Mouse (Mus musculus): ENCODE measurements around the gene Ypel3. TPM values are rescaled to one million over a fixed set of nuclear protein-coding genes. Genes with fewer than 3 reads are reported as not detected.
"Not testable (repeated sequence)": the region's sequence is repeated elsewhere in the genome, so short reads cannot be mapped to it uniquely, and the experiment has no call there.

Gene Ypel3
- 49.1 and 52.2 TPM in 2 replicates for polyA plus RNA-seq (2014; fragmentation: Nextera tagmentation; extraction: Ambion mirVana)

- under 1% methylated on average over 37 of the region's 37 CpGs for WGBS
- H3K4me2 ChIP-seq, result peak within 1 kb of the TSS; percentile 94
- ATAC-seq (replicated peaks; ENCODE audit: low FRiP score) (peak; percentile 90), DNase-seq (ENCODE audit: low spot score) (peak; percentile 92)
- peaks cover 8% of the 10 kb centered on the region; the same call in 1 of the 2 replicates for H3K36me3 ChIP-seq (ENCODE audit: control insufficient read depth, insufficient read depth, low read length)
- H3K27me3 ChIP-seq (replicated peaks; ENCODE audit: control insufficient read depth, insufficient read depth, low read length), result no peaks in the 10 kb centered on the region
- no peaks in the 10 kb centered on the region for H3K9me3 ChIP-seq (ENCODE audit: control insufficient read depth, low read length)
- H3K4me3 ChIP-seq (ENCODE audit: low read depth, low read length), result peak within 1 kb of the TSS; percentile 76
- H3K27ac ChIP-seq (ENCODE audit: low read depth, low read length), result peak within 1 kb of the TSS; percentile 74
- peaks cover 44% of the 10 kb centered on the region for H3K4me1 ChIP-seq (replicated peaks; ENCODE audit: control insufficient read depth, insufficient read depth, low read length)
- peak within 1 kb of the TSS; percentile 85 for H3K9ac ChIP-seq (ENCODE audit: low read depth, low read length)
These were observed at the start of gene Ypel3 for GRCm38 (mm10) chr7:126776598-126777057. Gene Ypel3 (plus strand): TSS chr7:126776955.

- ATAC-seq (replicated peaks; ENCODE audit: low FRiP score); H3K4me1 ChIP-seq (replicated peaks; ENCODE audit: control insufficient read depth, insufficient read depth, low read length): not testable (repeated sequence)
These were observed 46.4 kb upstream of the Ypel3 start for GRCm38 (mm10) chr7:126730256-126730789.

GRCm38 (mm10) chr7:126736122-126736521 is 40.6 kb upstream of the Ypel3 start:
- Histone ChIP-seq H3K36me3 (ENCODE audit: control insufficient read depth, insufficient read depth, low read length) (no peaks in the 10 kb centered on the region), H3K9ac (ENCODE audit: low read depth, low read length) (no peak overlapping the region), H3K9me3 (ENCODE audit: control insufficient read depth, low read length) (no peaks in the 10 kb centered on the region), H3K4me3 (ENCODE audit: low read depth, low read length) (no peak overlapping the region), H3K4me1 (replicated peaks; ENCODE audit: control insufficient read depth, insufficient read depth, low read length) (no peaks in the 10 kb centered on the region), H3K27me3 (replicated peaks; ENCODE audit: control insufficient read depth, insufficient read depth, low read length) (no peaks in the 10 kb centered on the region), H3K27ac (ENCODE audit: low read depth, low read length) (no peak overlapping the region), H3K4me2 (no peak overlapping the region)
- no peak for DNase-seq (ENCODE audit: low spot score)
- ATAC-seq (replicated peaks; ENCODE audit: low FRiP score), result no peak
- 80% methylated on average over 8 of the region's 8 CpGs for WGBS

More at GRCm38 (mm10) chr7:126730256-126730789, 46.4 kb upstream of the Ypel3 start:
- H3K9ac ChIP-seq (ENCODE audit: low read depth, low read length); DNase-seq (ENCODE audit: low spot score); H3K36me3 ChIP-seq (ENCODE audit: control insufficient read depth, insufficient read depth, low read length); H3K27ac ChIP-seq (ENCODE audit: low read depth, low read length); H3K4me2 ChIP-seq; H3K27me3 ChIP-seq (replicated peaks; ENCODE audit: control insufficient read depth, insufficient read depth, low read length); H3K4me3 ChIP-seq (ENCODE audit: low read depth, low read length); H3K9me3 ChIP-seq (ENCODE audit: control insufficient read depth, low read length): not testable (repeated sequence)
- 77% methylated on average over 4 of the region's 4 CpGs for WGBS

GRCm38 (mm10) chr7:126739551-126739950 is 37.2 kb upstream of the Ypel3 start:
- ATAC-seq (replicated peaks; ENCODE audit: low FRiP score), result no peak
- WGBS, result 81% methylated on average over 17 of the region's 17 CpGs

GRCm38 (mm10) chr7:126740132-126740735 is 36.5 kb upstream of the Ypel3 start:
- no peak overlapping the region for H3K9ac ChIP-seq (ENCODE audit: low read depth, low read length)
- no peaks in the 10 kb centered on the region for H3K27me3 ChIP-seq (replicated peaks; ENCODE audit: control insufficient read depth, insufficient read depth, low read length)
- no peak for DNase-seq (ENCODE audit: low spot score)
- H3K4me1 ChIP-seq (replicated peaks; ENCODE audit: control insufficient read depth, insufficient read depth, low read length), result no peaks in the 10 kb centered on the region
- H3K27ac ChIP-seq (ENCODE audit: low read depth, low read length), result no peak overlapping the region
- H3K9me3 ChIP-seq (ENCODE audit: control insufficient read depth, low read length), result no peaks in the 10 kb centered on the region
- ATAC-seq (replicated peaks; ENCODE audit: low FRiP score), result no peak
- no peak overlapping the region for H3K4me3 ChIP-seq (ENCODE audit: low read depth, low read length)
- WGBS, result 84% methylated on average over 13 of the region's 13 CpGs
- H3K36me3 ChIP-seq (ENCODE audit: control insufficient read depth, insufficient read depth, low read length), result no peaks in the 10 kb centered on the region
- H3K4me2 ChIP-seq, result no peak overlapping the region

More at GRCm38 (mm10) chr7:126739551-126739950, 37.2 kb upstream of the Ypel3 start:
- H3K36me3 ChIP-seq (ENCODE audit: control insufficient read depth, insufficient read depth, low read length), result no peaks in the 10 kb centered on the region
- H3K27me3 ChIP-seq (replicated peaks; ENCODE audit: control insufficient read depth, insufficient read depth, low read length), result no peaks in the 10 kb centered on the region
- no peak overlapping the region for H3K4me3 ChIP-seq (ENCODE audit: low read depth, low read length)
- H3K4me1 ChIP-seq (replicated peaks; ENCODE audit: control insufficient read depth, insufficient read depth, low read length), result no peaks in the 10 kb centered on the region
- no peak overlapping the region for H3K27ac ChIP-seq (ENCODE audit: low read depth, low read length)
- H3K4me2 ChIP-seq, result no peak overlapping the region
- no peaks in the 10 kb centered on the region for H3K9me3 ChIP-seq (ENCODE audit: control insufficient read depth, low read length)
- H3K9ac ChIP-seq (ENCODE audit: low read depth, low read length), result no peak overlapping the region
- no peak for DNase-seq (ENCODE audit: low spot score)

GRCm38 (mm10) chr7:126740977-126741376 is 35.8 kb upstream of the Ypel3 start:
- Histone ChIP-seq H3K27ac (ENCODE audit: low read depth, low read length) (no peak overlapping the region), H3K4me1 (replicated peaks; ENCODE audit: control insufficient read depth, insufficient read depth, low read length) (no peaks in the 10 kb centered on the region), H3K9me3 (ENCODE audit: control insufficient read depth, low read length) (no peaks in the 10 kb centered on the region), H3K27me3 (replicated peaks; ENCODE audit: control insufficient read depth, insufficient read depth, low read length) (no peaks in the 10 kb centered on the region), H3K4me3 (ENCODE audit: low read depth, low read length) (no peak overlapping the region), H3K4me2 (no peak overlapping the region), H3K36me3 (ENCODE audit: control insufficient read depth, insufficient read depth, low read length) (no peaks in the 10 kb centered on the region), H3K9ac (ENCODE audit: low read depth, low read length) (no peak overlapping the region)
- ATAC-seq (replicated peaks; ENCODE audit: low FRiP score) (no peak), DNase-seq (ENCODE audit: low spot score) (no peak)
- 66% methylated on average over 5 of the region's 5 CpGs for WGBS

GRCm38 (mm10) chr7:126741452-126741851 is 35.3 kb upstream of the Ypel3 start:
- H3K9ac ChIP-seq (ENCODE audit: low read depth, low read length), result no peak overlapping the region
- no peaks in the 10 kb centered on the region for H3K27me3 ChIP-seq (replicated peaks; ENCODE audit: control insufficient read depth, insufficient read depth, low read length)
- H3K9me3 ChIP-seq (ENCODE audit: control insufficient read depth, low read length), result no peaks in the 10 kb centered on the region
- no peak overlapping the region for H3K27ac ChIP-seq (ENCODE audit: low read depth, low read length)
- ATAC-seq (replicated peaks; ENCODE audit: low FRiP score), result no peak
- H3K36me3 ChIP-seq (ENCODE audit: control insufficient read depth, insufficient read depth, low read length), result no peaks in the 10 kb centered on the region
- no peak for DNase-seq (ENCODE audit: low spot score)
- no peak overlapping the region for H3K4me3 ChIP-seq (ENCODE audit: low read depth, low read length)
- 0 out of 2 replicates have a peak, but pooled peaks cover 1% of the 10 kb centered on the region for H3K4me1 ChIP-seq (replicated peaks; ENCODE audit: control insufficient read depth, insufficient read depth, low read length)
- H3K4me2 ChIP-seq, result no peak overlapping the region
- WGBS, result 83% methylated on average over 5 of the region's 5 CpGs

- H3K4me1 ChIP-seq (replicated peaks; ENCODE audit: control insufficient read depth, insufficient read depth, low read length), result 0 out of 2 replicates have a peak, but pooled peaks cover 2% of the 10 kb centered on the region
- H3K27ac ChIP-seq (ENCODE audit: low read depth, low read length), result no peak overlapping the region
- 89% methylated on average over 13 of the region's 13 CpGs for WGBS
- H3K4me2 ChIP-seq, result no peak overlapping the region
- no peaks in the 10 kb centered on the region for H3K27me3 ChIP-seq (replicated peaks; ENCODE audit: control insufficient read depth, insufficient read depth, low read length)
- H3K36me3 ChIP-seq (ENCODE audit: control insufficient read depth, insufficient read depth, low read length), result no peaks in the 10 kb centered on the region
- ATAC-seq (replicated peaks; ENCODE audit: low FRiP score) (no peak), DNase-seq (ENCODE audit: low spot score) (no peak)
- no peak overlapping the region for H3K9ac ChIP-seq (ENCODE audit: low read depth, low read length)
- no peaks in the 10 kb centered on the region for H3K9me3 ChIP-seq (ENCODE audit: control insufficient read depth, low read length)
- H3K4me3 ChIP-seq (ENCODE audit: low read depth, low read length), result no peak overlapping the region
These were observed 34.7 kb upstream of the Ypel3 start for GRCm38 (mm10) chr7:126741964-126742482.
